In the genomic region with DNA sequence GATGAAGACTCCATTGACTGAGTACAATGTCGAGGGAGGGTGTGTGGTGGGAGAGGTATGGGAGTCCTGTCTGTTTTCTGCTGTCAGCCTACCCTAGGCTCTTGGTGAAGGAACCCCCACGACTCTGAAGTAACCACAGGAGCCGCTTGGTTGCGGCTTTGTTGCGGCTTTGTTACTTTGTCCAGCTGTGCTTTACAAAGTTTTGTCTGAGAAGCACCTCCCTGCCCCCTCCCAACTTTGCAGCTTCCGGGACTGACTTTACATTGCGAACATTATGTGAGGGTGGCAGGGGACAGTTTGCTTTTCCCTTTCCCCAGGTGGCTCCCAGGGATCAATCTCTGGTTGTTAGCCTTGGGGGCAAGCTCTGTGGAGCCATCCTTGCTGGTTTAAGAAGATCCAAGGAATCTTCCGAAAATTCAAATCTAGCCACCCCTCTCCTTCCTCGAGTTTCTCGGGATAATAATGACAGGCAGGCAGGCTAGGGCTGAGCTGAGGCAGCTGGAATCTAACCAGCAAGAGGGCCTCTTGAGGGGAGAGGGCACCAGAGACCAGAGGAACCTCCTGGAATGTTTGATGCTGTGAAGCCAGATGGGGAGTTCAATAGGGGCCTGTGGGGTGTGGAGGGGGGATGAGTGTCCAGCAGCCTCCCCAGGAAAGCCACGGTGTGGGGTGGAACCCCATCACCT, we compare ENCODE assay signal across 12 mouse cellular contexts. TPM values are rescaled to one million over a fixed set of nuclear protein-coding genes. Genes with fewer than 3 reads are reported as not detected.
A peak's percentile ranks its signal among the peaks of the same experiment; 100 is the strongest.
DNase-seq lines count a peak whose midpoint lies in the region; ATAC-seq lines count a peak whose summit lies in the region.
"Had no signal": no experiment of that assay in that cellular context is flagged by ENCODE, and none has a peak within 500 bp of the region (broad histone marks: within the 10 kb centered on the region; RNA-seq: fewer than 3 reads in every experiment).

No protein-coding gene starts in this region.

- WGBS in heart, embryonic 10.5 days: 57% methylated on average over 11 of the region's 11 CpGs
- 51% methylated on average over 11 of the region's 11 CpGs for WGBS in limb, embryonic 13.5 days
- WGBS in limb, embryonic 10.5 days: 69% methylated on average over 11 of the region's 11 CpGs
- 38% methylated on average over 11 of the region's 11 CpGs for WGBS in embryonic facial prominence, embryonic 13.5 days

- intact Hi-C loops in heart, postnatal 36 days (cut with DNase I): no loop called here

- H3K27me3 ChIP-seq in heart, embryonic 10.5 days (ENCODE audit: insufficient read depth, poor library complexity, severe bottlenecking): peaks cover 30% of the 10 kb centered on the region; the same call in 1 of the 2 replicates
- no peaks in the 10 kb centered on the region for H3K27me3 ChIP-seq in limb, embryonic 13.5 days
- H3K27me3 ChIP-seq in limb, embryonic 10.5 days (ENCODE audit: low read depth, poor library complexity, severe bottlenecking): no peaks in the 10 kb centered on the region
- no peaks in the 10 kb centered on the region for H3K27me3 ChIP-seq in embryonic facial prominence, embryonic 13.5 days

- H3K4me3 ChIP-seq in heart, embryonic 10.5 days: no peak overlapping the region
- no peak overlapping the region for H3K4me3 ChIP-seq in limb, embryonic 13.5 days
- H3K4me3 ChIP-seq in limb, embryonic 10.5 days: no peak overlapping the region
- no peak overlapping the region for H3K4me3 ChIP-seq in embryonic facial prominence, embryonic 13.5 days

- H3K9ac ChIP-seq in limb, embryonic 13.5 days: 0 out of 2 replicates have a peak overlapping the region, but pooled peaks have one; percentile 25
- peak overlapping the region; percentile 22; the same call in 1 of the 2 replicates for H3K9ac ChIP-seq in embryonic facial prominence, embryonic 13.5 days

- H3K4me1 ChIP-seq in heart, embryonic 10.5 days: peaks cover 13% of the 10 kb centered on the region
- peaks cover 38% of the 10 kb centered on the region for H3K4me1 ChIP-seq in limb, embryonic 13.5 days
- H3K4me1 ChIP-seq in limb, embryonic 10.5 days: peaks cover 25% of the 10 kb centered on the region
- peaks cover 33% of the 10 kb centered on the region for H3K4me1 ChIP-seq in embryonic facial prominence, embryonic 13.5 days

- H3K27ac ChIP-seq in heart, embryonic 10.5 days: 0 out of 2 replicates have a peak overlapping the region, but pooled peaks have one; percentile 39
- no peak overlapping the region for H3K27ac ChIP-seq in limb, embryonic 13.5 days
- H3K27ac ChIP-seq in limb, embryonic 10.5 days: no peak overlapping the region
- no peak overlapping the region; the same call in 1 of the 2 replicates for H3K27ac ChIP-seq in embryonic facial prominence, embryonic 13.5 days

- ATAC-seq in limb, embryonic 13.5 days (ENCODE audit: low FRiP score, low read depth): no peak
- no peak for ATAC-seq in embryonic facial prominence, embryonic 13.5 days (ENCODE audit: insufficient number of reproducible peaks, insufficient read depth, low FRiP score, low TSS enrichment, low read depth)
- ATAC-seq: hindbrain, embryonic 16.5 days had no signal

- no peak overlapping the region for H3K4me2 ChIP-seq in limb, embryonic 13.5 days (replicated peaks)
- H3K4me2 ChIP-seq in embryonic facial prominence, embryonic 13.5 days: no peak overlapping the region

- H3K36me3 ChIP-seq in heart, embryonic 10.5 days: no peaks in the 10 kb centered on the region
- no peaks in the 10 kb centered on the region for H3K36me3 ChIP-seq in limb, embryonic 13.5 days
- H3K36me3 ChIP-seq in limb, embryonic 10.5 days: no peaks in the 10 kb centered on the region
- no peaks in the 10 kb centered on the region for H3K36me3 ChIP-seq in embryonic facial prominence, embryonic 13.5 days

- H3K9me3 ChIP-seq in heart, embryonic 10.5 days: no peaks in the 10 kb centered on the region
- H3K9me3 ChIP-seq in limb, embryonic 13.5 days: no peaks in the 10 kb centered on the region
- H3K9me3 ChIP-seq in limb, embryonic 10.5 days (replicated peaks): no peaks in the 10 kb centered on the region
- H3K9me3 ChIP-seq in embryonic facial prominence, embryonic 13.5 days: no peaks in the 10 kb centered on the region

- DNase-seq in heart, embryonic 10.5 days (ENCODE audit: low spot score): no peak
- DNase-seq in heart, postnatal 36 days: no peak
- DNase-seq in limb, embryonic 10.5 days (ENCODE audit: low spot score): no peak
- peak; percentile 58 for DNase-seq in thymus, postnatal 0 days (ENCODE audit: low spot score)
- no peak for DNase-seq in spleen, adult 12 weeks (ENCODE audit: low spot score)
- no peak for DNase-seq in urinary bladder, postnatal 14 days (ENCODE audit: low spot score)
- DNase-seq: cerebellum, adult 2 months; liver; retina, postnatal 1 day had no signal

RNA-seq across cellular contexts. Expression of a gene that starts 59.1 kb away (rescaled TPM):
- 0.12 and 0.14 TPM in 2 replicates for polyA plus RNA-seq in heart, embryonic 10.5 days (2016; fragmentation: Nextera tagmentation; extraction: Ambion mirVana)
- under 1 TPM; 0.06 to 0.14 TPM for total RNA-seq in heart, postnatal 36 days (2021)
- polyA plus RNA-seq in limb, embryonic 13.5 days (2015; fragmentation: Nextera tagmentation; extraction: Ambion mirVana): 0.23 and 0.27 TPM in 2 replicates
- 0.23 and 0.24 TPM in 2 replicates for polyA plus RNA-seq in limb, embryonic 10.5 days (2016; fragmentation: Nextera tagmentation; extraction: Ambion mirVana)
- 0.20 and 0.29 TPM in 2 replicates for polyA plus RNA-seq in embryonic facial prominence, embryonic 13.5 days (2015; fragmentation: Nextera tagmentation; extraction: Ambion mirVana)
- polyA plus RNA-seq in thymus, postnatal 0 days (2015; fragmentation: Nextera tagmentation; extraction: Ambion mirVana): 0.63 and 0.88 TPM in 2 replicates
